Mouse (Mus musculus) naive thymus-derived CD4-positive, alpha-beta T cell, adult 2 months (primary cell): ENCODE results near the gene 9130409I23Rik.
A peak's percentile ranks its signal among the peaks of the same experiment; 100 is the strongest.

Experiments used
- DNase-seq: peaks from one replicate; pipeline ENCODE4 v3.0.0-alpha.2; 2011; ENCODE audit warnings: low read depth

The 9130409I23Rik gene

DNA sequence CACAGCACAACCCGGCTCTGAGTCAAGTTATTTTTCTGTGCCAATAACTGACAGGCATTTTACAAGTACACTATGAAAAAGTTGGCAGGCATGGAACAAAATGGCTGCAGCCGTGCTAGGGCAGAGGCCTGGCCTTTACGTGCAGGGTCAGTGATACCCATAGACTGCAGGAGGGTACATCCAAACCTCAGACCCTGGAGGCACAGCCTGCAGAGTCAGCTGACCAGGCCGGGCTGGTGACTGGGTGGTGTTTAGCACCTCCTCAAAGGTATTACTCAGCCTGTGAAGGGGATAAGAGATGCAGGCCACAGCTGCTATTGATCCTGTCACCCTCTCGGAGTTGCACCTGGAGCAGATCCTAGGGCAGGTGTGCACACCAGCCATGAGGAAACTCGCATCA is at the start of gene 9130409I23Rik:
9130409I23Rik (plus strand) TSS at position 301 of the 400 bp plus-strand sequence.
- DNase-seq, result no peak

DNA sequence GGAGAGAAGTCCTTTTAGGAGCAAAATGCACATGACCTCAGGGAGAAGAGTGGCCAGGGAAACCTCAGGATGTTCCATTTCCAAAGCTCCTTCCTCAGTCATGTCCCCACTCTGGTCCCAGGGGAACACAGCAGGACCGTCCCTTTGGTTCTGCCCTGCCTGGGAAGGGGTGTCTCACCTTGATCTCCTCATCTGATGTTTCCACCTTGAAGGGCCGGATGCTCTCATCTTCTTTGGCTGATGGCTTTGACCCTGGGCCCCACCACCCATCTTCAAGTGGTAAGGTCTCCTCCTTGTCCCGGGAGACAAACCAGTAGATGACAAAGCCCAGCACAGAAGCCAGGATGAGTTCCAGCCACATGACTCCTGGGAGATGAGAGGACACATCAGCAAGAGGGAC is 49.4 kb upstream of the 9130409I23Rik start:
- no peak for DNase-seq

DNA sequence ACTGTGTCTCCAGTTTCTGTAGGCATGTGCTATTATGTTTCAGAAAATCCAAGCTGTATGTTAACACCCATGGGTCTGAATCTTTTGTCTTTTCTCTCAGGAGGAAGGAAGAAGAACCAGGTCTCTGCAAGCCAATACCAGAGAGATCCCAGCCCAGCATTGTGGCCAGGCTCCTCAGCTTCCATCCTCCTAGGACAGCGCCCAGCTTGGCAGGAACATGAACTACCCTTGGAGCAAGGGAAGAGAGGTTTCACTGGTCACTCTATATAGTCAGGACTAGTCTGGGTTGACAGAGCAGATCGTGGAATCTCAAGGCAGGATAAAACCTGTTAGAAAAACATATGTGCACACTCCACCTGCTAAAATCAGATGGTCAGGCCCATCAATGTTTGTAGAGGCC is 47.2 kb upstream of the 9130409I23Rik start:
- no peak for DNase-seq

DNA sequence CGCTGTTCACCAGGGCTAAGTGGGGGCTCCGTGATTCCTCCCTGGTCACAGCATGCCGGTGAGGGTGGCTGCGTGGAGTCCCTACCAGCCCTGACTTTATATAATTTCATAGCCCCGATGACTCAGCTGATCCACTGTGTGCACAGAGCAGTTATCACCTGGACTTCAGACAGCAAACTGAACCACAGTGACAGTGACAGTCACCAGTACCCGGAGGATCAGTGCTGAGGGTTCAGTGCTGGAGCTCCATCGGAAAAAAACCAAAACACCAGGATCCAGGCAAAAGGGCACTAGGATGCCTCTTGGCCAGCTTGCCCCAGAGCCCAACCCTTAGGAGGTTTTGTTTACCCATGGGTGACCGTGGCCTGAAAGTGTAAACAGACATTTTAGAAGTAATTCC is 45.7 kb upstream of the 9130409I23Rik start:
- DNase-seq, result no peak

DNA sequence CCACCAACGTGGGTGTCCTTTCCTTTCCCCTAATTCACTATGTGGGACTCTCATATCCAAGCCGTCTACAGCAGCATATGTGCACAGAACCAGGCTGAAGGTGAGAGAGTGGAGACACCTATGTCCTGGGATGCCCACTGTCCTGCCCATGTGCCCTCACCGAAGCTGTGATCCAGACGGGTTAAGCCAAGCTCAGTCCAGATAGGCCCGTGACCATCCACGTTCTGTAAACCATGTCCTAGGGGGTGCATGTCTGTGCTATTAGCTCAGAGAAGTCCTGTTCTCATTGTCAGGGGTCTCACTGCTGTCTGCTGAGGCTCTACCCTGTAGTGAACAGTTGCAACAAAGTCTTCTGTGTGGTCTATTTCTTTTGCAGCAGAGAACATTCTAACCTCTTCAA is 43.2 kb upstream of the 9130409I23Rik start:
- no peak for DNase-seq

DNA sequence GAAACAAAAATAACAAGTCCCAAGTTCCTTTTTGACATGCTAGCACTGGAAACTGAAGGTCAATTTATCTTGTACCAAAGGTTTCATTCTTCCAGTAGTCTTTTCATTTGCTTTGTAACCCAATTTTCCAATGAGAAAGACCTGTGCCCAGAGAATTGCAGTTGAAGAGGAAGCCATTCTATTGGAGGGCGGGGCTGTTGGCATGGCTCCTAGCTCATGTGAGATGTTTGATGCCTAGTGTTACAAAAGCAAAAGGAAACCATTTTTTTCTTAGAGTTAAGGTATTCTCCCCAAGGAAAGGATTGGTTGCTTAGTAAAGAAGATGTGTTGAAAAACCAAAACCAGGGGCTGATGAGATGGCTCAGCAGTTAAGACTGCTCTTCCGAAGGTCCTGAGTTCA is 42.8 kb upstream of the 9130409I23Rik start:
- no peak for DNase-seq

DNA sequence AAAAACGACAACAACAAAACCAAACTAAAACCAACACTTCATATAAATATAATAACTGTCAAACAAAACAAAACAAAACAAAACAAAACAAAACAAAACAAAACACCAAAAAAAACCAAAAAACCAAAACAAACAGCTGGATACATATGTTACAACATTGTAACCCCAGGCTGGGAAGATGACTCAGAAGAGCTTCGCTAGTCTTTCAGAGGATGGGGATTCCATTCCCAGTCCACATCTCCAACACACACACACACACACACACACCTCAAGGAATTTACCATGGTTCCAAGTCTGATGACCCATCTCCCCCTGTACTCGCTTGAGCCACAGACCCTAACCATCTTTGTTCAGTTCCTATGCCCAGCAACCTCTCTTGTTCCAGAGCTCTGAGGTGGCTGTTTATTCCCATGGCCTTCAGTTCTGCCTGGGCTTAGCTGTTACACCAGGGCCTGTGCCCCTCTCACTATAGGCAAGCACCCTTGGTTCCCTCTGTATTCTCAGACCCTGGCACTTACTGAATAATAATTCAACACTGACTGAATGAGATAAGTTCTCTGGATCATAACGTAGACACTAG is 41.9 kb upstream of the 9130409I23Rik start:
- no peak for DNase-seq

DNA sequence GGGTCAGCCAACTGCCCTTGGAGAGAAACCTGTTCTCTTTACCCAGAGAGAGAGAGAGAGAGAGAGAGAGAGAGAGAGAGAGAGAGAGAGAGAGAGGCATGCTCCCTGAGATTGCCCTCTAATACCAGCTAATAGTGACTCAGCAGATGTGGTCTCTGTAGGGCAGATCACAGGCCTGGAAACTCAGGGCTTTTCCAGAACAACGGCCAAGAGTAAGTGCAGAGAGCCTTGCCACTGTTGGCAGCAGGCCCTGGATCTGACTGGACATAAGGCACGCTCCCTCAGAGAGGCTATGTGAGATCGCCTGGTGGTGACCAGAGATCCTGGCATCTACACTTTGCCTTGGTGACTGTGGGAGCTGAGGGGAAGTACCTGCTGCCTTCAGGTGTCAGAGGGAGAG is 41.3 kb upstream of the 9130409I23Rik start:
- no peak for DNase-seq

DNA sequence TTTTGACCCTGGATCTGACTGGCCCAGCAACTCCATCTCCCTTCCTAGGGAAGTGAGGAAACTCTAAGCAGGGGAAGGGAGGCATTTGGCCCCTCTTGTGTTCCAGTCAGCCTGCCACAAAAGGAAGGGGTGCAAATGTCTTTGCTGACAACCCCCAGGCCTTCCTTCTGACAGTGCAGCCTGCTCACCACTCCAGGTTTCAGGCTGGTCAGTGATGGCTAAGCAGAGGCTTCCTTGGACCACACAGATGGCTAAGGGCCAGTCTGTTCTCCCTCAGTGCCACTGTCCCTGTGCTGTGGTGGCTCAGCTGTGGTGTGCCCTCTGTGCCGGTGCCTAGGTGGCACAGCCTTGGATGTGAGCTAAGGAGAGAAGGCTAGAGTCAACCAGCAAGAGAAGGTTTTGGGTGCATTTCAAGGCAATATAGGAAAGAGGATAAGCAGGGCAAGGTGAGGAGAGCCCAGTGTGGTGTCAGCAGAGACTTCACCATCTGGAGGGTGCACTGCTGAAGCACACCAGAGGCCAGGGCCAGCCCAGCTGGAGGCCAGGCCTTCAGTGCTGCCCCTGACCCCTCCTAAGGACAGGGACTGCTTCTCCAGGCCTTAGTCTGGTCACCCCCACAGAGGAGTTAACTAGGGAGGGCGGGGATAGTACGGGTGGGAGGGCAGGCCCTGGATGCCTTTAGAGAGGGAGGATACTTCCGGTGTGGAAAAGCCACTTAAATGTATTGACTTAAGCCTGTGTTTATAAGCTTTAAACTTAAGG is 40.7 kb upstream of the 9130409I23Rik start:
- no peak for DNase-seq

DNA sequence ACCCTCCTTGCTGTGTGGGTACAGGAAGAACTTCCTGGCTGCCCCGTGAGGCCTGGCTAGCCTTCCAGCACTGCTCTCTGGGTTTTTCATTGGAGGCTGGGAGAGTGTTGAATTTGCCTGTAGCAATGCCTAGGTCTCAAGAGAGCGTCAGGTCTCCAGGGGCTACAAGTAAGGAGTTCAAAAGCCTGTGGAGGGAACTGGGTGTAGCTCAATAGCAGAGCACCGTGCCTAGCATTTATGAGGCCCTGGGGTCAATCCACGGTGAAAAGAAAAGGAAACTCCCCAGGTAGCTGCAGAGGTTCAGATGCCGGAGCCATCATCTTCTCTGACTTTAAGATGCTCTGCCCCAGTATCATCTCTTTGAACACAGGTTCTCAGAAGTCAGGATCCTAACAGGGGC is 39.4 kb upstream of the 9130409I23Rik start:
- no peak for DNase-seq

DNA sequence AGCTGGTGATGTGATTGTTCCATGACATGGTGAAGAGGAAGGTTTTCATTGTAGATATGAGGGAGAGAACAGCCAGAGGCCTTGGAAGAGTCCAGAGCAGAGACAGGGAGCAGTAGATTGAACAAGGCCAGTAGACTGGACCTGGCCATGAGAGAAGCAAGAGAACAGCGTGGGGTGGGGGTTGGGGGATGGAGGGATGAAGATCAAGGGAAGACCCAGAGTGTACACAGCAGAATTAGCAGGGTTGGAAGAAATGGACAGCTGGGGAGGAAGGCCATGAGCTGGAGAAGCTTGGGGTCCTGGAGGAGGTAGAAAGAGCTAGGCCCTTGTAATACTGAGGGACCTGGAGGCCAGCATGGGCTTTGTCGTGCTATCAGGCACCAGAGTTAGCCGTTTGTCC is 38.6 kb upstream of the 9130409I23Rik start:
- no peak for DNase-seq

DNA sequence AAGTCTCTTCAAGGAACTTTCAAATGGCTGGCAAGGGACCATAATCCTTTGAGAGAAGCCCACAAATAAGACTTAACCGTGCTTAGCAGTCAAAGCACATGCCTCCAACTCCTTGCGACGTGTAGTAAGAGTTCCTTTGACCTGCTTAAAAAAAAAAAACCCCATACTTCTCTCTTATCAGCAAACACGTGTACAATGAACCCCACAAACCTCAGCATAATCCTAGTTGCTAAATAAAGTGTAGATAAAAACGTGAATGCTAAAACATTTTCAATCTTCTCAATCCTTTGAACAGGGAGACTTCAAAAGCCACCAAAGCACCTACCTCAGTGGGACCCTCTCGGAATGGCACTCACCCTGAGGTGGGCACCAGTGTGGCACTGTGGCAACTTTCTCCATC is 37.6 kb upstream of the 9130409I23Rik start:
- no peak for DNase-seq

DNA sequence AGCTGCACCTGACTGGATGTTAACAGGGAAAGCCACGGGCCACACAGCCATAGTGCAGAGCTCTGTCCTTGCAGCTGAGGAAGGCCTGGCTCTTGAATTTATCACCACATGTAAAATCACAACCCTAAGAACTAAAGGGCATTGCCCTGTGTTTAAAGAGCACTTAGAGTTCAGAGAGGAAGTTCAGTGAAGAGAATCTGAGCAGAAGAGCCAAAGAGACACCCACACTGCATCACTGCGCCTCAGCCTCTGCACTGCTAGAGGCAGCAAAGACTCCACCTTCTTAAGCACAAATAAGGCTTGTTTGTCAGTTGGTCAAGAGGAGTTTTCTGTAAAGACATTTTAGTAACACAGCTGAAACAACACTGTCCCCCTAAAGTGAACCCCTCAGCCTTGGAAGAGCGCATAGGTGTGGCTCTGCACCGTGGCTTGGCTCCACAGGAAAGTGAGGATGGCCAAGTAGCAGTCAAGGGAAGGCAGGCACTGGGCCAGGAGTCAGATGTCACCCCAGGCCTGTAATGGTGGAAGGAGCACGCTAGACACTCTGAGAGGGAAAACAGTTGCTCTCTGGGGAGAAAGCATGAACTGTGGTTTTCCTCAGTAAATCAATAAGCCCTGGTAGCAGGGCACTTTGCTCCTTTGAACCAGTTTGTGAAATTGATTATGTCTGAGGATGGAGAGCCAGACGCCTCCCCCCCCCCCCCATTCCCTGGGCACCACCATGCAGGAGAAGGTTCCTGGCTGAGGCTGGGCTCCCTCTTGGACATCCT is 36.1 kb upstream of the 9130409I23Rik start:
- peak; percentile 56 for DNase-seq

DNA sequence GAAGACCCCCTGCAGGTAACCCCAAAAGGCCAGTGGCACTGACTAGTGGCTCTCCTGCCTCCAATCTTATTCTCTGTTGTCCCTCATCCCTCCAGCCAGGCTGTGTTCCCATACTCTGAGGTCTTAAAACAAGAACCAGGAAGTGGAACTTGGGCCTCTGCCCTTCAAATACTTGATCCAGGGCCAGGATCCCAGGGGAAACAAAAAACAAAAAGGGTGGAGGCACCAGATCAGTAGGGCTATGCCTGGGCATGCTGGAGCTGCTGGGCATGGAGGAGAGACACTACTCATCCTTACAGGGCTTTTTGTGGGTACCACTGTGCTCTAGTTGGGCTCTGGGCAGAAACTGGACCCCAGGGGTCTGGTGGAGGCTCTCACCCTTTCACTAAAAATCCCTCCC is 35.5 kb upstream of the 9130409I23Rik start:
- DNase-seq, result no peak

DNA sequence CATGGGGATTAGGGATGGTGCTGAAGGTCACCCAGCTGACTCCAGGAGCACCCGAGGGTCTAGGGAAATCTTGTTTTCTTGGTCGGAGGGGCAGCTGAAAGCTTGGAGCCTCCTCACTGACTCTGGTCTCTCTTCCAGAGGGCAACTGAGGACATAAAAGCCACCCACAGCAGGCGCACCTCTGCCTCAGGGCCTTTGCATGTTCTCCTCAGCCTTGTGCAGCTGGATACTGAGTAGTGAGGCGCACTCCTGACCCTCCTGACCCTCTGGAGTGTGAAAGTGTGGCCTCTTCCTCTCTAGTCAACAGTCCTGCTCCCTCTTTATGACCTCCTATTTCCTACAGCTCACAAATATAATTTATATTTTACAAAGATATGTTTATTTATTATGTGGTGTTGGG is 35.0 kb upstream of the 9130409I23Rik start:
- peak; percentile 34 for DNase-seq

DNA sequence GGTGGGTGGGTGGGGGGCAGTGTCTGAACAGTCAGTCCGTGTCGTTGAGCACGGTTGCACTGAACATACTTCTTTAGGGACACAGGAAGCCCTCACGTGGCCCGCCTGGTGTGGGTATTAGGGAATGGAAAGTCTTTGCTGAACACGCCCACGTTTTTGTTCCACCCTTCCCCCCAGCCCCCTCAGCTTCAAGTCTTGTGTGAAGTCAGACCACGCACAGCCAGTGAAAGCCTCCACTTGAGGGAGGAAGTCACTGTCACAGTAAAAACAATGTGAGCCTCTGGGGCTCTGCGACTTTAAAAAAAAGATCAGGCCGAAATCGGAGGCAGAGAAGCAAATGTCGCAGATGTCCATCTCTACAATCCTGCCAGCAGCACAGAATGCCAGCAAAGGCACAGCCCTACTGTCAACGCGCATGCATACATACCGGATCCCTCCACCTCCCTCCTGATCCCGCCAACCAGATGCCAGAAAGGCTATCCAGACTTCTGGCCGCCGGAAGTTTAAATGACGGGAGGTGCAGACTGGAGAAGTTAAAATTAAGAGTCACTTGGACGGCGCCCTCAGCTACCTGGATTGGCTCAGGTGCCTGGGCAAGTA is 34.4 kb upstream of the 9130409I23Rik start:
- peak; percentile 91 for DNase-seq

DNA sequence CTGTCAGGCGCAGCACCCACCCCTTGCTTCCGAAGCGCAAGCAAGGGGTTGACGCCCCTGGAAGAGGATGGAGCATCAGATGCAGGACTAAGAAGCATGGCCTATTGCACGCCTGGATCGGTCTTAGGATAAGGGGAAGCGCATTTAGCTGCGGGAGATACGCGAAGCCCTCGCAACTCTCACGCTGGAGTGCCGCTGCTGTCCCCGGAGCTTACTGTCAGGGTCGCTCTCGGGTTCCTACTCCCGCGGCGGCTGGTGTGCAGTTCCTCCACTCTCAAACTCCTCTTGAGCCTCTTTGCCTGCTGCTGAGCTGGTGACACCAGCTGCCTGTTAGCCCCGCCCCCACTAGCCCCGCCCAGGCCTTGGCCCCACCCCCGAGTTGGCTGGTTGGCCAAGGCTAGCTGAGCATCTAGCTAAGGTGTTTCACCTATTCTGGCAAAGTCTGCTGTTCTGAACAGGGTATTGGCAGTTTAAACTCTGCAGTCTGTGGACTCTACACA is 33.8 kb upstream of the 9130409I23Rik start:
- DNase-seq, result peak; percentile 91

DNA sequence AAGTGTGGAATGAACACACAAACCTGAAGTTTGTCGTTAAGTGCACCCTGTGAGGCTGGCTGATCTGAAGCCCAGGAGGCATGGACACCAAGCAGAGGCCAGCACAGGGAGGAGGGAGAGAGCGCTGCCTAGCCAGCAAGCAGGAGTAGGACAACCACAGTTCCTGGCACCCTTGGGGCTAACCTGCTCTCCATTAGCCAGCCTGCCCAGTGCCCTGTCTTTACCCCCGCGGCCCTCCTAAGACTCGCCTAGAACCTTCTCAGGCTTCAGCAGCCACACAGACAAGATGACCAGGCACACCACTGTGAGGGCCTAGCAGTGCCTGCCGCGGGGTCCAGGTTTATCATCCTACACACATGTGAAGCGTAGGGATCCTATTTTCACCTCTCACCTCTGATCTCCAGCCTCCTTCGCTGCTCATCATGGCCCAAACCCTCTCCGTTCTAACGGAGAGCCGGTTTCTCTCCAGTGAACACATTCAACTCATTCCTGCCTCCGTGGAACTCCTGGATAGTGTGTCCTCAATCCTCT is 33.1 kb upstream of the 9130409I23Rik start:
- no peak for DNase-seq

DNA sequence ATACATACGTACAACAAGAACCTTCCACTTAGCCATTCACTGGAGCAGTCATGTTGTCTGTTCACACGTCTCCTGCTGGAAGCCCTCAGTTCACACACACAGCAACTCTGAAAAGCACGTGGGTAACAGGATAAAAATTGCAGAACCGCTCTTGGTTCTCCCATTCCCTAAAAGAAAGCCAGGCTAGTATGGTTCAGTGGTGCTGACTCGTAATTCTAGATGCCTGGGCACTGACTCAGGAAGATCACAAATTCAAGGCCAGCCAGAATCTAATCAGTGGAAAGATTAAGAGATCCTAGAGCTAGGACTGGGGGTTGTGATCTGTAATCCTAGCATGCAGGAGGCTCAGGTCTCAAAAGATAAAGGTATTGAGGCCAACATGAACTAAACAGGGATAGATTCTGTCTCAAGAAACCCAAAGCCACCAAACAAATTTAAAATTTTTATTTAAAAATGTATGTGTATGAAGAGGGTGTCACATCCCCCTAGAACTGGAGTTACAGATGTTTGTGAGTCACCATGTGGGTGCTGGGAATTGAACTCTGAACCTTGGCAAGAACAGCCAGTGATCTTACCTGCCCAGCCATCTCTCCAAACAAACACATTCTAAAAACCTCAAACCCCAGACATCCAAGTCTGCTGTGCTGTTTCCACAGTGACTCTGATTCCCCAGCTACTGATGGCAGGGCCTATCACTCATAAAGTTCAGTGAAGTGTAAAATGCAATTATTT is 30.1 kb upstream of the 9130409I23Rik start, which contains the start of gene Ephx1:
Ephx1 (minus strand) TSS at position 149 of the 732 bp plus-strand sequence.
- DNase-seq, result no peak

DNA sequence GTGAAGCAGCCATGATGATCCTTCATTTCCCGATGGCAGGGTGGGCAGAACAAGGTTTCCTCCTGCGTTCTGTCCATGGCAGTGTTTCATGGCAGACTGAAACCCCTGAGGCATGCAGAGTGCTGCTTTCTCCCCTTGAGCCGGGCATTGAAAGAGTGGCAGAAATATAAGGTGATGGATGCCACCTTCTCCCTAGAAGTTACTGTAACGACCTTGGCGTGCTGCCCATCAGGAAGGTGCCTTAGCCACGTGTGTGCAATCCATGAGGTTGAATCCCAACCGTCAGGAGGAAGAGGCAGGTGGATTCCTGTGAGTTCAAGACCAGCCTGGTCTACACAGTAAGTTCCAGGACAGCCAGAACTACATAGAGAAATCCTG is 29.6 kb upstream of the 9130409I23Rik start:
- no peak for DNase-seq

DNA sequence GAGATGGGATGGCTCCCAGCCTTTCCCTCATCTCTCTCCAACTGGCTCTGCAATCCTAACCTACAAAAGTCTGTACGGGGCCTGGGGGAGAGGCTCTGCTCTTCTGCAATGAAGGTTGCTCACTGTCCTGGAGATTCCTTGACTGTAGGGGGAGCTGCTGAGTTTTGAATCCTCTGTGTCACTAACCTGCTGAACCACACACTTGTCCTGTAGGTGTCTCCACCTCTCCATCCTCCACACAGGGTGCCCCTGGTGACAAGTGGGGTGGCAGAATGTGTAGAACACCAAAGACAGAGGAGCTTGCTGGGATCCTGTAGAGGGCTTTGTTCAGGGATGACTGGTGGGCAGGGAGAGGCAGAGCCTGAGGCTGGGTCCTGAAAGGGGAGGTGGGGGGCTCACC is 28.8 kb upstream of the 9130409I23Rik start:
- peak; percentile 92 for DNase-seq
